Mouse (Mus musculus) intestine, postnatal 0 days (tissue): Measurements from ENCODE around the gene Gm20708. TPM values are rescaled to one million over a fixed set of nuclear protein-coding genes. Genes with fewer than 3 reads are reported as not detected.

Experiments used
- ATAC-seq: fragments of 200-750 bp; cut with Nextera tagmentation; 2 replicates; pipeline ENCODE4 v1.8.0; 2017; ENCODE audit warnings: mild to moderate bottlenecking, moderate TSS enrichment, moderate library complexity
- H3K27ac ChIP-seq: fragments of 300-500 bp; sonication (generic); 2 replicates; pipeline ENCODE4 v1.5.1; 2014; ENCODE audit warnings: mild to moderate bottlenecking, low read depth, low read length, moderate library complexity
- H3K27me3 ChIP-seq: fragments of 300-500 bp; sonication (generic); replicated peaks from 2 replicates; pipeline ENCODE4 v1.6.1; 2014; ENCODE audit warnings: low read length, mixed read lengths; ENCODE audit not compliant: control insufficient read depth, insufficient read depth
- H3K36me3 ChIP-seq: fragments of 300-500 bp; sonication (generic); 2 replicates; pipeline ENCODE4 v1.6.1; 2014; ENCODE audit warnings: mild to moderate bottlenecking, moderate library complexity; ENCODE audit not compliant: control insufficient read depth, insufficient read depth
- H3K4me1 ChIP-seq: fragments of 300-500 bp; sonication (generic); replicated peaks from 2 replicates; pipeline ENCODE4 v1.6.1; 2014; ENCODE audit warnings: antibody characterized with exemption, low read length, mixed read lengths; ENCODE audit not compliant: control insufficient read depth, insufficient read depth
- H3K4me2 ChIP-seq: fragments of 300-500 bp; sonication (generic); replicated peaks from 2 replicates; pipeline ENCODE4 v1.6.1; 2014; ENCODE audit warnings: low read depth, mild to moderate bottlenecking, moderate library complexity
- H3K4me3 ChIP-seq: fragments of 300-500 bp; sonication (generic); 2 replicates; pipeline ENCODE4 v1.5.1; 2014; ENCODE audit warnings: low read depth, low read length
- H3K9ac ChIP-seq: fragments of 300-500 bp; sonication (generic); 2 replicates; pipeline ENCODE4 v1.6.1; 2014; ENCODE audit warnings: mild to moderate bottlenecking, low read depth, low read length
- H3K9me3 ChIP-seq: fragments of 300-500 bp; sonication (generic); 2 replicates; pipeline ENCODE4 v1.6.1; 2016; ENCODE audit warnings: mixed run types; ENCODE audit not compliant: control insufficient read depth
- CTCF ChIP-seq: sonication (generic); IDR thresholded peaks from 2 replicates; pipeline ENCODE4 v1.5.1; 2016; ENCODE audit warnings: low read depth, mild to moderate bottlenecking, control low read depth, antibody characterized with exemption, moderate library complexity
- WGBS: fragments of 180-500 bp; shearing (Covaris S2); extraction: QIAGEN DNeasy Blood & Tissue Kit; methylation state at CpG from one replicate; pipeline ENCODE4 v1.1.7; 2014; 5-methylcytosine and 5-hydroxymethylcytosine counted together
- polyA plus RNA-seq: library from polyadenylated mRNA; unstranded; fragments of >200 nt; fragmentation: Nextera tagmentation; extraction: Ambion mirVana; gene quantifications from 2 replicates; pipeline ENCODE4 v1.2.1, GENCODE M21; 2015

The Gm20708 gene
- polyA plus RNA-seq, 1 experiment from 2014 or later, result 0.29 TPM

- H3K27me3 ChIP-seq, result no peaks in the 10 kb centered on the region
- H3K27ac ChIP-seq, result no peak overlapping the region
- H3K4me1 ChIP-seq, result no peaks in the 10 kb centered on the region
- no peak overlapping the region for H3K4me3 ChIP-seq
- 92% methylated on average over 10 of the region's 10 CpGs for WGBS
- no peak for ATAC-seq
- TF ChIP-seq CTCF, result no peak
- H3K4me2 ChIP-seq, result no peak overlapping the region
- no peak overlapping the region for H3K9ac ChIP-seq
- H3K36me3 ChIP-seq, result peaks cover 32% of the 10 kb centered on the region
- H3K9me3 ChIP-seq, result no peaks in the 10 kb centered on the region
These were observed 48.0 kb downstream of the Gm20708 start for GRCm38 (mm10) chr11:117857462-117857861.

GRCm38 (mm10) chr11:117858392-117858791, 48.9 kb downstream of the Gm20708 start:
- WGBS, result 54% methylated on average over 3 of the region's 3 CpGs
- no peak for TF ChIP-seq CTCF
- H3K9ac ChIP-seq, result no peak overlapping the region

GRCm38 (mm10) chr11:117860601-117861000, 51.1 kb downstream of the Gm20708 start, which contains the start of gene Tmem235:
Tmem235 (plus strand) TSS chr11:117860752.
- no peaks in the 10 kb centered on the region for H3K9me3 ChIP-seq
- H3K4me1 ChIP-seq, result 0 out of 2 replicates have a peak, but pooled peaks cover 11% of the 10 kb centered on the region
- H3K36me3 ChIP-seq, result peaks cover 20% of the 10 kb centered on the region
- no peak within 1 kb of the TSS for H3K4me3 ChIP-seq
- TF ChIP-seq CTCF, result peak; percentile 19; the same call in 1 of the 2 replicates
- WGBS, result 12% methylated on average over 23 of the region's 23 CpGs
- no peak for ATAC-seq
- H3K27me3 ChIP-seq, result no peaks in the 10 kb centered on the region
- H3K4me2 ChIP-seq, result peak within 1 kb of the TSS; percentile 28
- H3K27ac ChIP-seq, result no peak within 1 kb of the TSS
- H3K9ac ChIP-seq, result no peak within 1 kb of the TSS

More at GRCm38 (mm10) chr11:117858392-117858791, 48.9 kb downstream of the Gm20708 start:
- H3K27ac ChIP-seq, result no peak overlapping the region
- H3K27me3 ChIP-seq, result no peaks in the 10 kb centered on the region
- H3K9me3 ChIP-seq, result no peaks in the 10 kb centered on the region
- no peak overlapping the region for H3K4me2 ChIP-seq
- H3K36me3 ChIP-seq, result peaks cover 23% of the 10 kb centered on the region
- H3K4me1 ChIP-seq, result 0 out of 2 replicates have a peak, but pooled peaks cover 4% of the 10 kb centered on the region
- no peak overlapping the region for H3K4me3 ChIP-seq
- no peak for ATAC-seq

GRCm38 (mm10) chr11:117863174-117863856, 53.8 kb downstream of the Gm20708 start:
- H3K4me1 ChIP-seq, result 0 out of 2 replicates have a peak, but pooled peaks cover 11% of the 10 kb centered on the region
- no peak overlapping the region for H3K9ac ChIP-seq
- H3K36me3 ChIP-seq, result no peaks in the 10 kb centered on the region; the same call in 1 of the 2 replicates
- H3K9me3 ChIP-seq, result no peaks in the 10 kb centered on the region
- ATAC-seq, result peak; percentile 77
- H3K27ac ChIP-seq, result peak overlapping the region; percentile 68
- no peak overlapping the region for H3K4me3 ChIP-seq
- H3K4me2 ChIP-seq, result peak overlapping the region; percentile 22
- TF ChIP-seq CTCF, result no peak
- WGBS, result 21% methylated on average over 11 of the region's 11 CpGs
- no peaks in the 10 kb centered on the region for H3K27me3 ChIP-seq

- H3K36me3 ChIP-seq, result peaks cover 4% of the 10 kb centered on the region; the same call in 1 of the 2 replicates
- 0 out of 2 replicates have a peak, but pooled peaks cover 11% of the 10 kb centered on the region for H3K4me1 ChIP-seq
- 74% methylated on average over 2 of the region's 2 CpGs for WGBS
- TF ChIP-seq CTCF, result no peak
- H3K4me2 ChIP-seq, result no peak overlapping the region
- no peak overlapping the region for H3K4me3 ChIP-seq
- no peak overlapping the region for H3K27ac ChIP-seq
- H3K9ac ChIP-seq, result peak overlapping the region; percentile 17; the same call in 1 of the 2 replicates
- ATAC-seq, result no peak
- H3K27me3 ChIP-seq, result no peaks in the 10 kb centered on the region
- no peaks in the 10 kb centered on the region for H3K9me3 ChIP-seq
These were observed 55.3 kb downstream of the Gm20708 start for GRCm38 (mm10) chr11:117864805-117865204.

GRCm38 (mm10) chr11:117865988-117866387, 56.5 kb downstream of the Gm20708 start:
- Histone ChIP-seq H3K4me2 (no peak overlapping the region), H3K4me3 (no peak overlapping the region), H3K27me3 (no peaks in the 10 kb centered on the region), H3K9me3 (no peaks in the 10 kb centered on the region), H3K9ac (no peak overlapping the region), H3K36me3 (peaks cover 4% of the 10 kb centered on the region; the same call in 1 of the 2 replicates), H3K4me1 (peaks cover 11% of the 10 kb centered on the region; the same call in 1 of the 2 replicates), H3K27ac (no peak overlapping the region)
- TF ChIP-seq CTCF, result no peak
- 51% methylated on average over 6 of the region's 6 CpGs for WGBS
- ATAC-seq, result no peak
